Mouse (Mus musculus): ENCODE data around the gene Osbpl5. TPM values are rescaled to one million over a fixed set of nuclear protein-coding genes. Genes with fewer than 3 reads are reported as not detected.

Osbpl5 gene
- polyA plus RNA-seq, 1 experiment from 2014 or later, result 1.9 TPM

- no peak overlapping the region for H3K4me3 ChIP-seq (replicated peaks)
- H3K9ac ChIP-seq, result no peak overlapping the region
- H3K27ac ChIP-seq (replicated peaks), result no peak overlapping the region
- no peak for ATAC-seq (ENCODE audit: insufficient read depth)
- no peaks in the 10 kb centered on the region for H3K36me3 ChIP-seq (replicated peaks)
- no peak overlapping the region for H3K4me2 ChIP-seq
- WGBS (ENCODE audit: insufficient replicate concordance), result 35% methylated on average over 2 of the region's 2 CpGs
- no peaks in the 10 kb centered on the region for H3K9me3 ChIP-seq (replicated peaks)
- 0 out of 2 replicates have a peak, but pooled peaks cover 3% of the 10 kb centered on the region for H3K4me1 ChIP-seq (replicated peaks)
- H3K27me3 ChIP-seq, result no peaks in the 10 kb centered on the region
Observed at GRCm38 (mm10) chr7:143777375-143777774, 20.6 kb upstream of the Osbpl5 start.

GRCm38 (mm10) chr7:143776137-143776536 lies 19.4 kb upstream of the Osbpl5 start:
- no peak overlapping the region for H3K4me2 ChIP-seq
- WGBS (ENCODE audit: insufficient replicate concordance), result 25% methylated on average over 3 of the region's 3 CpGs
- no peak overlapping the region for H3K4me3 ChIP-seq (replicated peaks)
- H3K27me3 ChIP-seq, result no peaks in the 10 kb centered on the region
- H3K4me1 ChIP-seq (replicated peaks), result 0 out of 2 replicates have a peak, but pooled peaks cover 3% of the 10 kb centered on the region
- 0 out of 2 replicates have a peak overlapping the region, but pooled peaks have one; percentile 29 for H3K27ac ChIP-seq (replicated peaks)
- ATAC-seq (ENCODE audit: insufficient read depth), result no peak
- H3K36me3 ChIP-seq (replicated peaks), result no peaks in the 10 kb centered on the region
- no peak overlapping the region for H3K9ac ChIP-seq
- H3K9me3 ChIP-seq (replicated peaks), result no peaks in the 10 kb centered on the region

- Histone ChIP-seq H3K4me1 (replicated peaks) (0 out of 2 replicates have a peak, but pooled peaks cover 4% of the 10 kb centered on the region), H3K27me3 (peaks cover 19% of the 10 kb centered on the region), H3K27ac (replicated peaks) (no peak overlapping the region; the same call in 1 of the 2 replicates), H3K4me2 (no peak overlapping the region), H3K4me3 (replicated peaks) (no peak overlapping the region), H3K9me3 (replicated peaks) (no peaks in the 10 kb centered on the region), H3K9ac (no peak overlapping the region), H3K36me3 (replicated peaks) (no peaks in the 10 kb centered on the region)
- 31% methylated on average over 1 of the region's 1 CpGs for WGBS (ENCODE audit: insufficient replicate concordance)
- no peak for ATAC-seq (ENCODE audit: insufficient read depth)
Observed at GRCm38 (mm10) chr7:143769461-143769860, 12.7 kb upstream of the Osbpl5 start.

DNA sequence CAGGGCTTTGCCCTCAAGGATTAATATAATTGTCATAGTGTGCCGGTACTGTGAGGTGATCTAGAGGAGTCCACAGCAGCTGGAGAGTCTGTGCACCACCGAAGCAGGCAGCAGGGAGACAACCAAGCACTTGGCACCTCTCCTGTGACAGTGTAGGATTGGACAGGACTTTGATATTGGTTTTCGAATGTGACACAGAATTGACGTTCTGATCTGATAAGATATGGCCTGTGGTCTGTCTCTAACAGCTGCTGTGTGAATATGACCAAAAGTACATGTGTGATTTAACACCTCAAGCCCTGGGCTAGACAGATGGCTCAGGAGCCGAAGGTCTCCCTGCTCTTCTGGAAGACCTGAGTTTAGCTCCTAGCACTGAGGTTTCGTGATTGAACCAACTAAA lies 11.5 kb upstream of the Osbpl5 start:
- WGBS (ENCODE audit: insufficient replicate concordance), result 38% methylated on average over 6 of the region's 6 CpGs

DNA sequence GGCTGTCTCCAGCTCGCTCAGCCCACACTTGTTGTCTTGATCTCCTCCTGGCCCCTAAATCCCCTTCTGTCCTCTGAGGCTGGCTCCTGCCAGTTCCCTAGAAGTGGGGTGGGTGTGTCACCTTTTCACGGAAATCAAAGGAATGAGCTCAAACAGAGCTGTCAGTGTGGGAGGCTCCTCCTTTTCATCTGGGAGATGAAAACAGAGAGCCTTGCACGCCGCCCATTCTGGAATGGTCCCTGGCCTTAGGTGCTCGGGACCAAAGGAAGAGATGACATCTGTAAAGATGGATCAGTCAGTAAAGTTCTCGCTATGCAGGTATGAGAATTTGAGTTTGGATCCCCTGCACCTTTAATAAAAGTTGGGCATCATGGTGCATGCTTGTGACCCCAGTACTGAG lies 10.1 kb upstream of the Osbpl5 start, which contains the start of gene Mrgprg:
Mrgprg (minus strand) TSS at position 101 of the 400 bp plus-strand sequence.
- H3K9me3 ChIP-seq (replicated peaks), result no peaks in the 10 kb centered on the region
- ATAC-seq (ENCODE audit: insufficient read depth), result no peak

More for the DNA sequence above, 11.5 kb upstream of the Osbpl5 start:
- Histone ChIP-seq H3K27ac (replicated peaks) (no peak overlapping the region), H3K9me3 (replicated peaks) (no peaks in the 10 kb centered on the region), H3K36me3 (replicated peaks) (no peaks in the 10 kb centered on the region), H3K4me1 (replicated peaks) (0 out of 2 replicates have a peak, but pooled peaks cover 4% of the 10 kb centered on the region), H3K4me2 (no peak overlapping the region), H3K9ac (no peak overlapping the region), H3K27me3 (peaks cover 25% of the 10 kb centered on the region), H3K4me3 (replicated peaks) (no peak overlapping the region)
- no peak for ATAC-seq (ENCODE audit: insufficient read depth)

GRCm38 (mm10) chr7:143764876-143765530 lies 8.2 kb upstream of the Osbpl5 start:
- Histone ChIP-seq H3K36me3 (replicated peaks) (no peaks in the 10 kb centered on the region), H3K27ac (replicated peaks) (no peak overlapping the region), H3K4me1 (replicated peaks) (0 out of 2 replicates have a peak, but pooled peaks cover 4% of the 10 kb centered on the region), H3K9me3 (replicated peaks) (no peaks in the 10 kb centered on the region), H3K4me3 (replicated peaks) (no peak overlapping the region), H3K9ac (no peak overlapping the region), H3K27me3 (peaks cover 25% of the 10 kb centered on the region), H3K4me2 (no peak overlapping the region)
- whole genome bisulfite sequencing (ENCODE audit: insufficient replicate concordance), result 37% methylated on average over 19 of the region's 19 CpGs
- no peak for ATAC-seq (ENCODE audit: insufficient read depth)

More for the DNA sequence above, 10.1 kb upstream of the Osbpl5 start, which contains the start of gene Mrgprg:
- H3K27me3 ChIP-seq, result peaks cover 25% of the 10 kb centered on the region
- no peaks in the 10 kb centered on the region for H3K36me3 ChIP-seq (replicated peaks)
- no peak within 1 kb of the TSS for H3K9ac ChIP-seq
- 34% methylated on average over 6 of the region's 6 CpGs for WGBS (ENCODE audit: insufficient replicate concordance)
- no peak within 1 kb of the TSS for H3K27ac ChIP-seq (replicated peaks)
- H3K4me2 ChIP-seq, result no peak within 1 kb of the TSS
- 0 out of 2 replicates have a peak, but pooled peaks cover 4% of the 10 kb centered on the region for H3K4me1 ChIP-seq (replicated peaks)
- no peak within 1 kb of the TSS for H3K4me3 ChIP-seq (replicated peaks)

GRCm38 (mm10) chr7:143763794-143764193 lies 7.0 kb upstream of the Osbpl5 start:
- H3K9me3 ChIP-seq (replicated peaks), result no peaks in the 10 kb centered on the region
- H3K9ac ChIP-seq, result no peak overlapping the region
- no peak overlapping the region for H3K4me3 ChIP-seq (replicated peaks)
- WGBS (ENCODE audit: insufficient replicate concordance), result 4% methylated on average over 3 of the region's 3 CpGs
- H3K27ac ChIP-seq (replicated peaks), result no peak overlapping the region
- 0 out of 2 replicates have a peak, but pooled peaks cover 4% of the 10 kb centered on the region for H3K4me1 ChIP-seq (replicated peaks)
- no peak overlapping the region for H3K4me2 ChIP-seq
- H3K27me3 ChIP-seq, result peaks cover 25% of the 10 kb centered on the region
- H3K36me3 ChIP-seq (replicated peaks), result no peaks in the 10 kb centered on the region
- ATAC-seq (ENCODE audit: insufficient read depth), result no peak

- no peak for ATAC-seq (ENCODE audit: insufficient read depth)
- H3K9ac ChIP-seq, result no peak overlapping the region
- H3K4me1 ChIP-seq (replicated peaks), result peaks cover 16% of the 10 kb centered on the region
- no peaks in the 10 kb centered on the region for H3K9me3 ChIP-seq (replicated peaks)
- H3K4me3 ChIP-seq (replicated peaks), result no peak overlapping the region
- no peak overlapping the region for H3K27ac ChIP-seq (replicated peaks)
- WGBS (ENCODE audit: insufficient replicate concordance), result 52% methylated on average over 3 of the region's 3 CpGs
- no peak overlapping the region for H3K4me2 ChIP-seq
- peaks cover 26% of the 10 kb centered on the region for H3K27me3 ChIP-seq
- H3K36me3 ChIP-seq (replicated peaks), result no peaks in the 10 kb centered on the region
Observed at GRCm38 (mm10) chr7:143758956-143759355, 2.2 kb upstream of the Osbpl5 start.

DNA sequence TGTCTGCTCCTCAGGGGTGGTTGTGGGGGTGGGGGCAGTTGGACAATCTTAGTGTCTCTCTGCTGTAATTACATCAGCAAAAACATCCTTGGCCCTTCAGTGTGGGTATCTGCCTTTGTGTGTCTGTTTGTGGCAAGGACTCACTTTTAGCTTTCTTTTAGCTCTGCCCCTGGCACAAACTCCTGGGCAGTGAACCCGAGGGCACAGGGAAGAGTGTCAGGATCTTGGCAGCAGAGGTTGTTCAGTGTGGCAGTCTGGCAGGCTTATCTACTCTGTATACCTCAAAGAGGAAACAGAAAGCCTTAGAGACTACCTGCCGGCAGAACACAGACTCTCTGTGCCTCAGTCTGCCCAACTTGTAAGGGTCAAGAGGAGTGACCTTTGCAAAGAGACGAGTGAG lies 911 bp upstream of the Osbpl5 start:
- 37% methylated on average over 3 of the region's 3 CpGs for WGBS (ENCODE audit: insufficient replicate concordance)
- no peak for ATAC-seq (ENCODE audit: insufficient read depth)
- H3K27me3 ChIP-seq, result peaks cover 25% of the 10 kb centered on the region
- no peaks in the 10 kb centered on the region for H3K9me3 ChIP-seq (replicated peaks)
- no peak overlapping the region for H3K4me3 ChIP-seq (replicated peaks)
- peaks cover 16% of the 10 kb centered on the region for H3K4me1 ChIP-seq (replicated peaks)
- H3K27ac ChIP-seq (replicated peaks), result no peak overlapping the region
- no peaks in the 10 kb centered on the region for H3K36me3 ChIP-seq (replicated peaks)
- no peak overlapping the region for H3K9ac ChIP-seq
- peak overlapping the region; percentile 63; the same call in 1 of the 2 replicates for H3K4me2 ChIP-seq

- under 1% methylated on average over 15 of the region's 15 CpGs for WGBS (ENCODE audit: insufficient replicate concordance)
- H3K27me3 ChIP-seq, result peaks cover 25% of the 10 kb centered on the region
- H3K9ac ChIP-seq, result no peak overlapping the region
- H3K4me2 ChIP-seq, result peak overlapping the region; percentile 63
- peaks cover 17% of the 10 kb centered on the region for H3K4me1 ChIP-seq (replicated peaks)
- peak; percentile 58; the same call in 1 of the 2 replicates for ATAC-seq (ENCODE audit: insufficient read depth)
- H3K9me3 ChIP-seq (replicated peaks), result no peaks in the 10 kb centered on the region
- peak overlapping the region; percentile 26 for H3K4me3 ChIP-seq (replicated peaks)
- H3K27ac ChIP-seq (replicated peaks), result no peak overlapping the region
- no peaks in the 10 kb centered on the region for H3K36me3 ChIP-seq (replicated peaks)
Observed at GRCm38 (mm10) chr7:143757027-143757390, 224 bp upstream of the Osbpl5 start.

DNA sequence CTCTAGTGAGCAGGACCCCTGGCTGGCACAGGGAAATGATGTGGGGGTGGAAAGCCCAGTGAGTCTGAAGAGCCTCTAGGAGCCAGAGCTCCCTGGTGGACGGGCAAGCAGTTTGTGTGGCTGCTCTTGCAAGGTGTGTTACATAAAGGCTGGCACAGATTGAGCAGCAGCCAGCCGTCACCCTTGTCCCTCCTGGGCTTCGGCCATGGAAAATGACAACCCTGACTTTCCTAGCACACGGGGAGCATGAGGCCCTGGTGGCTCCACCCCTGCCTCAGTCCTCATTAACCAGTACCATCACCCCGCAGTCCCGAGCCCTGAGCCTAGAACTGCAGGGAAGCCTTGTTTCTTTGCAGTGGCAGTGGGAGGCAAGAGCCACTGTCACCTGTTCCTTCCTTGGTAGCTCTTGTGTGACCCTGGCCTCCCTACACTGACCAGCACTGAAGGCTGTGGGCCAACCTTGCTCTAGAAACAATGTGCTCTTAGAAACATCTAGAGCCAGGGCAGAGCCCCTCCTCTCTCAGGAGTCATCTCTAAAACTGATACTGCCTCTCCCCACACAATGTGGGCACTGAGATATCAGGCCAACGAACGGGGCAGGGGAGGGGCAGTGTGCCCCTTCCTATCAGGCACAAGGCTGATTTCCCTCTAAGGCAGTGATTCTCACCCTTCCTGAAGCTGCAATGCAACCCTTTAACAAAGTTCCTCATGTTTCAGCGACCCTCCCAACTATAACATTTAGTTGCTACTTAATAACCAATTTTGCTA lies 1.2 kb downstream of the Osbpl5 start:
- no peak overlapping the region for H3K27ac ChIP-seq (replicated peaks)
- ATAC-seq (ENCODE audit: insufficient read depth), result no peak
- H3K4me2 ChIP-seq, result no peak overlapping the region
- no peak overlapping the region for H3K4me3 ChIP-seq (replicated peaks)
- 33% methylated on average over 9 of the region's 9 CpGs for whole genome bisulfite sequencing (ENCODE audit: insufficient replicate concordance)
- no peak overlapping the region for H3K9ac ChIP-seq
- H3K36me3 ChIP-seq (replicated peaks), result no peaks in the 10 kb centered on the region
- H3K9me3 ChIP-seq (replicated peaks), result no peaks in the 10 kb centered on the region
- H3K27me3 ChIP-seq, result peaks cover 25% of the 10 kb centered on the region
- peaks cover 21% of the 10 kb centered on the region for H3K4me1 ChIP-seq (replicated peaks)
